Mouse (Mus musculus) forebrain, embryonic 14.5 days (tissue): ENCODE data around the gene Gtf2ird2. TPM values are rescaled to one million over a fixed set of nuclear protein-coding genes. Genes with fewer than 3 reads are reported as not detected.

ENCODE experiments used
- ATAC-seq: fragments of 200-750 bp; cut with Nextera tagmentation; 2 replicates; pipeline ENCODE4 v1.8.0; 2017; ENCODE audit warnings: mild to moderate bottlenecking, moderate library complexity
- DNase-seq: peaks from one replicate; pipeline ENCODE4 v3.0.0-alpha.2; 2015; ENCODE audit warnings: low spot score
- H3K27ac ChIP-seq: fragments of 300-500 bp; sonication (generic); 2 replicates; pipeline ENCODE4 v1.5.1; 2014; ENCODE audit warnings: low read depth, mild to moderate bottlenecking, control low read depth, low read length, moderate library complexity
- H3K27me3 ChIP-seq: fragments of 300-500 bp; sonication (generic); replicated peaks from 2 replicates; pipeline ENCODE4 v1.6.1; 2014; ENCODE audit warnings: low read length, control low read depth, mixed read lengths; ENCODE audit not compliant: control insufficient read depth, insufficient read depth
- H3K36me3 ChIP-seq: fragments of 300-500 bp; sonication (generic); 2 replicates; pipeline ENCODE4 v1.6.1; 2014; ENCODE audit warnings: low read length, control low read depth; ENCODE audit not compliant: control insufficient read depth, insufficient read depth
- H3K4me1 ChIP-seq: fragments of 300-500 bp; sonication (generic); 2 replicates; pipeline ENCODE4 v1.6.1; 2014; ENCODE audit warnings: antibody characterized with exemption, low read length, control low read depth; ENCODE audit not compliant: control insufficient read depth, insufficient read depth
- H3K4me2 ChIP-seq: fragments of 300-500 bp; sonication (generic); 2 replicates; pipeline ENCODE4 v1.6.1; 2014; ENCODE audit warnings: mild to moderate bottlenecking, control low read depth, low read length
- H3K4me3 ChIP-seq: fragments of 300-500 bp; sonication (generic); 2 replicates; pipeline ENCODE4 v1.5.1; 2014; ENCODE audit warnings: low read depth, low read length, control low read depth
- H3K9ac ChIP-seq: fragments of 300-500 bp; sonication (generic); 2 replicates; pipeline ENCODE4 v1.6.1; 2014; ENCODE audit warnings: mild to moderate bottlenecking, low read length, control low read depth, moderate library complexity
- H3K9me3 ChIP-seq: fragments of 300-500 bp; sonication (generic); replicated peaks from 2 replicates; pipeline ENCODE4 v1.6.1; 2016; ENCODE audit warnings: low read length, control low read depth, mixed read lengths; ENCODE audit not compliant: control insufficient read depth
- WGBS: fragments of 180-500 bp; shearing (Covaris S2); extraction: QIAGEN DNeasy Blood & Tissue Kit; methylation state at CpG from one replicate; pipeline ENCODE4 v1.1.7; 2014; 5-methylcytosine and 5-hydroxymethylcytosine counted together
- polyA plus RNA-seq: library from polyadenylated mRNA; unstranded; fragments of >200 nt; fragmentation: Nextera tagmentation; extraction: Ambion mirVana; gene quantifications from 2 replicates; pipeline ENCODE4 v1.2.1, GENCODE M21; 2014

The Gtf2ird2 gene
- polyA plus RNA-seq, 1 experiment from 2014 or later = 5.7 TPM

DNA sequence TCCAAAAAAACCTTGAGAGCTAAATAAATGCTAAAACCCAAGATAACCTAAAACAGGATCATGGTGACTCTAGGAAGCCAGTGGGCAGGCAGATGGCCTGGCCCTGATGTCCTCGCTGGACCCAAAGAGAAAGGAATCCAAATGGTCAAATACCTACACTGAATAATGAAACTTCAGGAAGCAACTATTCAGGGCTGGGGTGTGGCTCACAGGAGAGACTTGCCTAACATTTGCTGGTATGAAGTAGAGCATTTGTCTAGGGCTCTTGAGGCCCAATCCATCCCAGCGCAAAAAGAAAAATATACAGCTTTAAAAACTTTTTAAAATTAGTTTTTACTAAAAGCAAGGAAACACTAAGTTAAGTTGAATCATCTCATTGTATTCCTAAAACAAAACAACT is 75.1 kb downstream of the Gtf2ird2 start:
- Histone ChIP-seq H3K36me3 (peaks cover 96% of the 10 kb centered on the region), H3K4me3 (no peak overlapping the region)
- no peak for ATAC-seq

GRCm38 (mm10) chr5:134260001-134260636 is 76.3 kb downstream of the Gtf2ird2 start:
- WGBS = 87% methylated on average over 9 of the region's 9 CpGs
- peaks cover 96% of the 10 kb centered on the region for H3K36me3 ChIP-seq
- no peak overlapping the region for H3K9ac ChIP-seq
- no peak overlapping the region for H3K4me2 ChIP-seq
- H3K9me3 ChIP-seq = no peaks in the 10 kb centered on the region
- H3K27me3 ChIP-seq = no peaks in the 10 kb centered on the region
- no peaks in the 10 kb centered on the region for H3K4me1 ChIP-seq
- ATAC-seq = no peak
- DNase-seq = no peak
- H3K27ac ChIP-seq = no peak overlapping the region
- no peak overlapping the region for H3K4me3 ChIP-seq

More for the DNA sequence above, 75.1 kb downstream of the Gtf2ird2 start:
- Histone ChIP-seq H3K9ac (no peak overlapping the region), H3K4me1 (no peaks in the 10 kb centered on the region), H3K4me2 (no peak overlapping the region), H3K27ac (no peak overlapping the region), H3K27me3 (no peaks in the 10 kb centered on the region), H3K9me3 (no peaks in the 10 kb centered on the region)
- 93% methylated on average over 2 of the region's 2 CpGs for WGBS
- no peak for DNase-seq

DNA sequence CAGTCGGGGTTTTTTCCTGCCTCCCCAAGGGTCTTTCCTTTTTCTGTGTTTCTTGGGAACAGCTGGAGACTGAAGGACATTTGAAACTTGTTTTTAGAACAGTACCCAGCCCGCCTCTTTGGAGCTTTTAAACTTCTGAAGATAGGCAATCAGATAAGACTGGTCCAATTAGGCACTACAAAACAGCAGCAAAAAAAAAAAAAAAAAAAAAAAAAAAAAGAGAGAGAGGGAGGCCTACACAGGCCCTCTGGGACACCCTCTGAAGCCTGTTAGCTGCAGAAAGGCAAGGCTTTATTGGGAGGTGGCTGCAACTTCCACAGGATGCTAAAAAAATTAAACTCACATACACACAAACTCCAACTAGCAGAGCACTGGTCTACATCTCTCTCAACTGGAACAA is 82.1 kb downstream of the Gtf2ird2 start:
- DNase-seq (no peak), ATAC-seq (no peak)
- Histone ChIP-seq H3K4me2 (no peak overlapping the region), H3K9me3 (no peaks in the 10 kb centered on the region), H3K9ac (no peak overlapping the region), H3K4me1 (no peaks in the 10 kb centered on the region), H3K36me3 (peaks cover 93% of the 10 kb centered on the region), H3K4me3 (no peak overlapping the region), H3K27ac (no peak overlapping the region), H3K27me3 (no peaks in the 10 kb centered on the region)
- 94% methylated on average over 2 of the region's 2 CpGs for WGBS

DNA sequence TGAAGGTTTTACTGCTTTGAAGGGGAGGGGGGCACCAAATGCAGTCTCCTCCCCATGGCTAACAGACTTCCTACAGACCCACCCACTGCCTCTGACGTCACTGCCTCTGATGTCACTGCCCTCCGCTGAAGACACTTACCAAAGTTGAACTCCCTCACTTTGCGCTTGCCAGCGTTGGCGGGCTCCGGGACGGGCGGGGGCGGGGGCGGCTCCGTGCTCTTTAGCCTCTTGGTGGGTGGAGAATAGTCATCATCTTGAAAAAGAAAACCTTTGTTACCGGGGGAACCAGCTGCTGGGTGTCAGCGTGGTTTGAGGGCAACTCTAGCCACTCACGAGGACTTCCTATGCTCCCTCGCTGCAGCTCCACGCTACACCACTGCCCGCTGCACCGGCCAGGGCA is 82.6 kb downstream of the Gtf2ird2 start:
- no peak for ATAC-seq
- Histone ChIP-seq H3K9me3 (no peaks in the 10 kb centered on the region), H3K9ac (no peak overlapping the region), H3K27me3 (no peaks in the 10 kb centered on the region), H3K4me2 (no peak overlapping the region), H3K27ac (no peak overlapping the region), H3K36me3 (peaks cover 93% of the 10 kb centered on the region), H3K4me3 (no peak overlapping the region), H3K4me1 (no peaks in the 10 kb centered on the region)
- WGBS = 92% methylated on average over 18 of the region's 18 CpGs
- DNase-seq = no peak

GRCm38 (mm10) chr5:134268751-134269150 is 84.9 kb downstream of the Gtf2ird2 start:
- 98% methylated on average over 8 of the region's 8 CpGs for WGBS
- Histone ChIP-seq H3K27ac (no peak overlapping the region), H3K36me3 (peaks cover 93% of the 10 kb centered on the region), H3K9ac (no peak overlapping the region), H3K4me2 (no peak overlapping the region), H3K4me3 (no peak overlapping the region), H3K9me3 (no peaks in the 10 kb centered on the region), H3K27me3 (no peaks in the 10 kb centered on the region), H3K4me1 (no peaks in the 10 kb centered on the region)
- DNase-seq = no peak
- no peak for ATAC-seq

DNA sequence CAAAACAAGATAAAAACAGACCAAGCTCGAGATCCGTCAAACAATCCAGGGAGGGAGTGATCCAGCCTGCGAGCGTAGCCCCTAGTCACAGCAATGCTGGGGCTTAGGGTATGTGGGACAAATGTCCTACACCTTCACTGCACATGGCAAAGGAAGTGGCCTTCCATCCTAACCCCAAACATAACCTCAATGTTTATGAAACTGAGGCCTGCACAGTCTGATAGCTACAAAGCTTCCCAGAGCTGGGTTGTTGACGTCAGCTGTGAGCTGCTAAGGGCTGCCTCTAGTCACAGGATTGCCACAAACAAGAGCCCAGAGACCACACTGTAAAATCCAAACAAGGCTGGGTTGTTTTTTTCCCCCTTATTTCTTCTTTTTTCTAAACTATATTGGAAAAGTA is 85.9 kb downstream of the Gtf2ird2 start:
- H3K27ac ChIP-seq = no peak overlapping the region
- no peak overlapping the region for H3K4me3 ChIP-seq
- WGBS = 90% methylated on average over 5 of the region's 5 CpGs
- H3K4me2 ChIP-seq = no peak overlapping the region
- no peaks in the 10 kb centered on the region for H3K27me3 ChIP-seq
- H3K9ac ChIP-seq = no peak overlapping the region; the same call in 1 of the 2 replicates
- H3K36me3 ChIP-seq = peaks cover 92% of the 10 kb centered on the region
- H3K9me3 ChIP-seq = no peaks in the 10 kb centered on the region
- no peak for DNase-seq
- no peaks in the 10 kb centered on the region for H3K4me1 ChIP-seq
- ATAC-seq = no peak

- no peaks in the 10 kb centered on the region for H3K27me3 ChIP-seq
- peaks cover 92% of the 10 kb centered on the region for H3K36me3 ChIP-seq
- 86% methylated on average over 4 of the region's 4 CpGs for WGBS
- no peak overlapping the region for H3K4me2 ChIP-seq
- H3K9ac ChIP-seq = no peak overlapping the region
- no peaks in the 10 kb centered on the region for H3K4me1 ChIP-seq
- H3K27ac ChIP-seq = no peak overlapping the region
- no peaks in the 10 kb centered on the region for H3K9me3 ChIP-seq
- H3K4me3 ChIP-seq = no peak overlapping the region
- no peak for DNase-seq
- no peak for ATAC-seq
Measured at GRCm38 (mm10) chr5:134270566-134270965, 86.7 kb downstream of the Gtf2ird2 start.

- Histone ChIP-seq H3K4me2 (no peak overlapping the region), H3K36me3 (peaks cover 93% of the 10 kb centered on the region), H3K4me3 (no peak overlapping the region), H3K9ac (no peak overlapping the region), H3K27ac (no peak overlapping the region), H3K9me3 (no peaks in the 10 kb centered on the region), H3K27me3 (no peaks in the 10 kb centered on the region), H3K4me1 (no peaks in the 10 kb centered on the region)
- no peak for ATAC-seq
- 85% methylated on average over 11 of the region's 11 CpGs for WGBS
- no peak for DNase-seq
Measured at GRCm38 (mm10) chr5:134271421-134271820, 87.6 kb downstream of the Gtf2ird2 start.

GRCm38 (mm10) chr5:134272761-134273160 is 88.9 kb downstream of the Gtf2ird2 start:
- DNase-seq = no peak
- Histone ChIP-seq H3K27me3 (no peaks in the 10 kb centered on the region), H3K4me1 (no peaks in the 10 kb centered on the region), H3K4me2 (no peak overlapping the region), H3K36me3 (peaks cover 93% of the 10 kb centered on the region), H3K4me3 (no peak overlapping the region), H3K27ac (no peak overlapping the region), H3K9ac (no peak overlapping the region), H3K9me3 (no peaks in the 10 kb centered on the region)
- 81% methylated on average over 11 of the region's 11 CpGs for WGBS
- no peak for ATAC-seq
